Comparison of ENCODE assay signal across 9 mouse cellular contexts in genomic region chr12:52834781-52835279, GRCm38 (mm10).
DNase-seq lines count a peak whose midpoint lies in the region; ATAC-seq and TF ChIP-seq lines count a peak whose summit lies in the region.
"Had no signal": no experiment of that assay in that cellular context is flagged by ENCODE, and none has a peak within 500 bp of the region (broad histone marks: within the 10 kb centered on the region; RNA-seq: fewer than 3 reads in every experiment).

No protein-coding gene starts in this region.

- H3K27ac ChIP-seq in neural tube, embryonic 11.5 days (ENCODE audit: low read depth, low read length), result 0 out of 2 replicates have a peak overlapping the region, but pooled peaks have one; percentile 45
- H3K27ac ChIP-seq in heart, embryonic 12.5 days (ENCODE audit: poor library complexity, severe bottlenecking), result peak overlapping the region; percentile 50
- peak overlapping the region; percentile 57; the same call in 1 of the 2 replicates for H3K27ac ChIP-seq in limb, embryonic 12.5 days
- H3K27ac ChIP-seq in stomach, postnatal 0 days (replicated peaks), result peak overlapping the region; percentile 53; the same call in 1 of the 2 replicates

- WGBS in neural tube, embryonic 11.5 days, result 50% methylated on average over 6 of the region's 6 CpGs
- WGBS in heart, embryonic 12.5 days, result 56% methylated on average over 6 of the region's 6 CpGs
- WGBS in limb, embryonic 12.5 days, result 63% methylated on average over 6 of the region's 6 CpGs
- WGBS in stomach, postnatal 0 days, result 70% methylated on average over 6 of the region's 6 CpGs

- H3K36me3 ChIP-seq in neural tube, embryonic 11.5 days (ENCODE audit: control insufficient read depth, insufficient read depth, low read length), result no peaks in the 10 kb centered on the region
- H3K36me3 ChIP-seq in heart, embryonic 12.5 days, result no peaks in the 10 kb centered on the region
- H3K36me3 ChIP-seq in limb, embryonic 12.5 days, result no peaks in the 10 kb centered on the region
- no peaks in the 10 kb centered on the region for H3K36me3 ChIP-seq in stomach, postnatal 0 days (ENCODE audit: control insufficient read depth, insufficient read depth, low read length)

- peak overlapping the region; percentile 11; the same call in 1 of the 2 replicates for H3K9ac ChIP-seq in neural tube, embryonic 11.5 days (ENCODE audit: low read length)
- no peak overlapping the region for H3K9ac ChIP-seq in heart, embryonic 12.5 days
- no peak overlapping the region for H3K9ac ChIP-seq in limb, embryonic 12.5 days (replicated peaks)
- H3K9ac ChIP-seq in stomach, postnatal 0 days (ENCODE audit: low read length), result no peak overlapping the region

- no peaks in the 10 kb centered on the region for H3K27me3 ChIP-seq in neural tube, embryonic 11.5 days (ENCODE audit: control insufficient read depth, insufficient read depth, low read length)
- H3K27me3 ChIP-seq in heart, embryonic 12.5 days (replicated peaks), result no peaks in the 10 kb centered on the region
- no peaks in the 10 kb centered on the region for H3K27me3 ChIP-seq in limb, embryonic 12.5 days
- no peaks in the 10 kb centered on the region for H3K27me3 ChIP-seq in stomach, postnatal 0 days (ENCODE audit: control insufficient read depth, insufficient read depth, low read length)

- DNase-seq in neural tube, embryonic 11.5 days (ENCODE audit: low spot score), result no peak
- no peak for DNase-seq in neural tube, embryonic 10.5 days (ENCODE audit: extremely low spot score, low spot score)
- no peak for DNase-seq in stomach, postnatal 0 days (ENCODE audit: low spot score)
- no peak for DNase-seq in adrenal gland, postnatal 14 days
- no peak for DNase-seq in adrenal gland, postnatal 25 days
- DNase-seq in kidney, postnatal 36 days, result no peak
- DNase-seq: layer of hippocampus, postnatal 36 days had no signal

- H3K4me2 ChIP-seq in neural tube, embryonic 11.5 days (ENCODE audit: low read depth), result no peak overlapping the region
- H3K4me2 ChIP-seq in heart, embryonic 12.5 days, result no peak overlapping the region; the same call in 1 of the 2 replicates
- 0 out of 2 replicates have a peak overlapping the region, but pooled peaks have one; percentile 2 for H3K4me2 ChIP-seq in limb, embryonic 12.5 days
- no peak overlapping the region for H3K4me2 ChIP-seq in stomach, postnatal 0 days (replicated peaks; ENCODE audit: low read depth)

- H3K9me3 ChIP-seq in neural tube, embryonic 11.5 days (ENCODE audit: control insufficient read depth, low read length), result no peaks in the 10 kb centered on the region
- H3K9me3 ChIP-seq in heart, embryonic 12.5 days (replicated peaks), result no peaks in the 10 kb centered on the region
- H3K9me3 ChIP-seq in limb, embryonic 12.5 days, result no peaks in the 10 kb centered on the region
- H3K9me3 ChIP-seq in stomach, postnatal 0 days (ENCODE audit: control insufficient read depth, low read length), result no peaks in the 10 kb centered on the region

- H3K4me3 ChIP-seq in neural tube, embryonic 11.5 days (ENCODE audit: low read depth, low read length), result no peak overlapping the region
- H3K4me3 ChIP-seq in heart, embryonic 12.5 days, result no peak overlapping the region
- H3K4me3 ChIP-seq in limb, embryonic 12.5 days (replicated peaks), result no peak overlapping the region
- H3K4me3 ChIP-seq in stomach, postnatal 0 days (ENCODE audit: low read depth, low read length), result no peak overlapping the region

- no peak for TF ChIP-seq CTCF in stomach, postnatal 0 days (IDR thresholded peaks at IDR 0.05; ENCODE audit: low read depth)

- peaks cover 16% of the 10 kb centered on the region for H3K4me1 ChIP-seq in neural tube, embryonic 11.5 days (ENCODE audit: control insufficient read depth, insufficient read depth, low read length)
- H3K4me1 ChIP-seq in heart, embryonic 12.5 days (replicated peaks), result peaks cover 40% of the 10 kb centered on the region
- H3K4me1 ChIP-seq in limb, embryonic 12.5 days (replicated peaks), result peaks cover 21% of the 10 kb centered on the region
- peaks cover 3% of the 10 kb centered on the region; the same call in 1 of the 2 replicates for H3K4me1 ChIP-seq in stomach, postnatal 0 days (replicated peaks; ENCODE audit: control insufficient read depth, insufficient read depth)

- no peak for ATAC-seq in neural tube, embryonic 11.5 days (ENCODE audit: insufficient read depth, low FRiP score, low TSS enrichment)
- no peak for ATAC-seq in heart, embryonic 12.5 days (ENCODE audit: insufficient number of reproducible peaks, low FRiP score)
- no peak for ATAC-seq in limb, embryonic 12.5 days (ENCODE audit: insufficient number of reproducible peaks, insufficient read depth, low FRiP score, low TSS enrichment, low read depth)
- ATAC-seq in stomach, postnatal 0 days (ENCODE audit: low FRiP score, low TSS enrichment), result no peak

- no peak for TF ChIP-seq EP300 in stomach, postnatal 0 days (optimal IDR thresholded peaks at IDR 0.05)
